ENCODE assay signal across 8 mouse cellular contexts in genomic region chr16:14195427-14195826, GRCm38 (mm10). TPM values are rescaled to one million over a fixed set of nuclear protein-coding genes. Genes with fewer than 3 reads are reported as not detected.
DNase-seq lines count a peak whose midpoint lies in the region; ATAC-seq lines count a peak whose summit lies in the region.

No protein-coding gene starts in this region.

- ATAC-seq in hematopoietic stem cell, adult 5-6 weeks (replicated peaks in 1 of 2; ENCODE audit: insufficient read depth in 1 of 2, low FRiP score in 2 of 2, low TSS enrichment in 1 of 2, low read depth in 1 of 2, poor library complexity in 2 of 2, severe bottlenecking in 2 of 2), result peak; percentile 25 to 47; a peak in 1 of 4 replicates

- intact Hi-C loops in left cerebral cortex, postnatal 25 days (cut with DNase I), result no loop called here

- DNase-seq in ovary, postnatal 36 days (ENCODE audit: low spot score), result peak; percentile 46
- DNase-seq in ovary, postnatal 10 days (ENCODE audit: low spot score), result no peak
- DNase-seq in adrenal gland, adult (ENCODE audit: inconsistent age in 2 of 2, low spot score in 1 of 2), result peak; percentile 63 to 90
- DNase-seq in cerebellum, postnatal 36 days, result peak; percentile 55 to 56
- DNase-seq in left cerebral cortex, postnatal 25 days (ENCODE audit: low spot score in 2 of 2), result peak; percentile 59 to 69
- peak; percentile 60 for DNase-seq in retina, postnatal 1 day
- no peak for DNase-seq in yolk sac, embryonic 10.5 days (ENCODE audit: low spot score)

RNA-seq across cellular contexts. Expression of gene Marf1, which starts 32.3 kb away (rescaled TPM):
- total RNA-seq in hematopoietic stem cell, adult 5-6 weeks (2017), result 34.3 and 37.8 TPM in 2 replicates
- total RNA-seq in left cerebral cortex, postnatal 25 days (2021), result 100 to 1,000 TPM; 128 to 135 TPM

RNA-seq across cellular contexts. Expression of gene Nde1, which starts 32.4 kb away (rescaled TPM):
- 80.9 and 81.8 TPM in 2 replicates for total RNA-seq in hematopoietic stem cell, adult 5-6 weeks (2017)
- 10 to 100 TPM; 16.2 to 17.5 TPM for total RNA-seq in left cerebral cortex, postnatal 25 days (2021)

Comparison
In these comparisons a context has a peak if more than half of its experiments do, and no peak if none do; other contexts are left out.
1. DNase-seq: peak in ovary, postnatal 36 days (single experiment), adrenal gland, adult (2 of 2), cerebellum, postnatal 36 days (2 of 2), left cerebral cortex, postnatal 25 days (2 of 2) and retina, postnatal 1 day (single experiment); none in ovary, postnatal 10 days (single experiment) and yolk sac, embryonic 10.5 days (single experiment).